Mouse (Mus musculus) small intestine, adult 2 months (tissue): Measurements from ENCODE around the gene Socs3. TPM values are rescaled to one million over a fixed set of nuclear protein-coding genes. Genes with fewer than 3 reads are reported as not detected.

Experiments used
- H3K27ac ChIP-seq: fragments of 200-500 bp; 2 replicates; pipeline ENCODE4 v1.5.1; 2012; ENCODE audit warnings: low read depth, low read length, control low read depth, inconsistent platforms; ENCODE audit not compliant: insufficient read depth
- H3K27me3 ChIP-seq: fragments of 200-500 bp; 2 replicates; pipeline ENCODE4 v1.6.1; 2012; ENCODE audit warnings: mild to moderate bottlenecking, moderate library complexity, low read length, inconsistent platforms; ENCODE audit not compliant: control insufficient read depth, insufficient read depth
- H3K36me3 ChIP-seq: fragments of 200-500 bp; 2 replicates; pipeline ENCODE4 v1.6.1; 2012; ENCODE audit warnings: mild to moderate bottlenecking, low read length, control low read depth, inconsistent platforms; ENCODE audit not compliant: control insufficient read depth, insufficient read depth
- H3K4me1 ChIP-seq: fragments of 200-500 bp; 2 replicates; pipeline ENCODE4 v1.6.1; 2012; ENCODE audit warnings: low read length, inconsistent platforms, mixed read lengths; ENCODE audit not compliant: control insufficient read depth, insufficient read depth, insufficient read length
- H3K4me3 ChIP-seq: fragments of 200-500 bp; 2 replicates; pipeline ENCODE4 v1.5.1; 2012; ENCODE audit warnings: low read depth, mild to moderate bottlenecking, control low read depth, inconsistent platforms, low read length, moderate library complexity
- CTCF ChIP-seq: fragments of 200-500 bp; IDR thresholded peaks from 2 replicates; pipeline ENCODE4 v1.5.1; 2012; ENCODE audit warnings: low read depth, mild to moderate bottlenecking, control low read depth, inconsistent platforms, low read length, moderate library complexity, mixed read lengths; ENCODE audit not compliant: insufficient replicate concordance, insufficient read length; ENCODE audit errors: extremely low read depth
- POLR2A ChIP-seq: fragments of 200-500 bp; IDR thresholded peaks from 2 replicates; pipeline ENCODE4 v1.6.1; 2012; ENCODE audit warnings: low read depth, mild to moderate bottlenecking, control low read depth, inconsistent platforms, low read length, moderate library complexity
- WGBS: fragments of 180-500 bp; shearing (Covaris S2); methylation state at CpG from one replicate; pipeline ENCODE4 v1.1.7; 2018; 5-methylcytosine and 5-hydroxymethylcytosine counted together
- polyA plus RNA-seq: library from polyadenylated mRNA; depleted of rRNA; stranded (reverse); fragments of >200 nt; gene quantifications from 2 replicates; pipeline ENCODE4 v1.2.3, GENCODE M21; 2012

The Socs3 gene
- polyA plus RNA-seq, 1 experiment: 47.2 TPM

- WGBS: under 1% methylated on average over 31 of the region's 32 CpGs
- Histone ChIP-seq H3K27me3 (no peaks in the 10 kb centered on the region), H3K4me1 (peaks cover 28% of the 10 kb centered on the region; the same call in 1 of the 2 replicates), H3K36me3 (no peaks in the 10 kb centered on the region), H3K27ac (peak overlapping the region; percentile 30), H3K4me3 (peak overlapping the region; percentile 97)
- TF ChIP-seq CTCF (no peak), POLR2A (no peak)
Measured at GRCm38 (mm10) chr11:117987032-117987451, 17.2 kb upstream of the Socs3 start.

GRCm38 (mm10) chr11:117986126-117987031, 16.5 kb upstream of the Socs3 start, which contains the start of gene Pgs1:
Gene Pgs1, plus strand, starts transcription at chr11:117986292.
- TF ChIP-seq CTCF: no peak
- peak; percentile 51; the same call in 1 of the 2 replicates for TF ChIP-seq POLR2A
- Histone ChIP-seq H3K4me3 (peak within 1 kb of the TSS; percentile 97), H3K27ac (peak within 1 kb of the TSS; percentile 30), H3K4me1 (peaks cover 25% of the 10 kb centered on the region; the same call in 1 of the 2 replicates), H3K27me3 (no peaks in the 10 kb centered on the region), H3K36me3 (no peaks in the 10 kb centered on the region)
- 5% methylated on average over 51 of the region's 51 CpGs for WGBS

- 50% methylated on average over 7 of the region's 7 CpGs for WGBS
- Histone ChIP-seq H3K4me1 (peaks cover 11% of the 10 kb centered on the region; the same call in 1 of the 2 replicates), H3K4me3 (no peak overlapping the region), H3K36me3 (no peaks in the 10 kb centered on the region), H3K27ac (no peak overlapping the region), H3K27me3 (no peaks in the 10 kb centered on the region)
- TF ChIP-seq CTCF: no peak
- TF ChIP-seq POLR2A: no peak
Measured at GRCm38 (mm10) chr11:117983770-117984169, 13.9 kb upstream of the Socs3 start.

- no peaks in the 10 kb centered on the region for H3K36me3 ChIP-seq
- peaks cover 8% of the 10 kb centered on the region; the same call in 1 of the 2 replicates for H3K4me1 ChIP-seq
- H3K27ac ChIP-seq: no peak overlapping the region
- TF ChIP-seq POLR2A (no peak), CTCF (no peak)
- no peak overlapping the region for H3K4me3 ChIP-seq
- no peaks in the 10 kb centered on the region for H3K27me3 ChIP-seq
- WGBS: 75% methylated on average over 5 of the region's 5 CpGs
Measured at GRCm38 (mm10) chr11:117982426-117982825, 12.6 kb upstream of the Socs3 start.

- Histone ChIP-seq H3K4me3 (no peak overlapping the region), H3K36me3 (no peaks in the 10 kb centered on the region), H3K27ac (no peak overlapping the region), H3K4me1 (peaks cover 16% of the 10 kb centered on the region), H3K27me3 (no peaks in the 10 kb centered on the region)
- TF ChIP-seq CTCF: no peak
- no peak for TF ChIP-seq POLR2A
- WGBS: 73% methylated on average over 7 of the region's 7 CpGs
Measured at GRCm38 (mm10) chr11:117979388-117979787, 9.5 kb upstream of the Socs3 start.

- Histone ChIP-seq H3K4me3 (no peak overlapping the region), H3K27ac (no peak overlapping the region), H3K36me3 (no peaks in the 10 kb centered on the region), H3K4me1 (peaks cover 18% of the 10 kb centered on the region), H3K27me3 (no peaks in the 10 kb centered on the region)
- TF ChIP-seq POLR2A: no peak
- TF ChIP-seq CTCF: no peak
- 78% methylated on average over 4 of the region's 5 CpGs for WGBS
Measured at GRCm38 (mm10) chr11:117977694-117978360, 8.0 kb upstream of the Socs3 start.

- TF ChIP-seq POLR2A: no peak
- Histone ChIP-seq H3K36me3 (no peaks in the 10 kb centered on the region), H3K27me3 (no peaks in the 10 kb centered on the region), H3K4me3 (no peak overlapping the region), H3K4me1 (peaks cover 18% of the 10 kb centered on the region), H3K27ac (no peak overlapping the region)
- 54% methylated on average over 8 of the region's 8 CpGs for WGBS
Measured at GRCm38 (mm10) chr11:117976081-117976582, 6.3 kb upstream of the Socs3 start.
